Mouse (Mus musculus) macrophage (primary cell): Measurements from ENCODE around the gene Cldn15. TPM values are rescaled to one million over a fixed set of nuclear protein-coding genes. Genes with fewer than 3 reads are reported as not detected.
A peak's percentile ranks its signal among the peaks of the same experiment; 100 is the strongest.

ENCODE experiments used
- H3K27ac ChIP-seq: fragments of 350-480 bp; formaldehyde crosslinking; 2 replicates; pipeline ENCODE4 v1.9.0; 2021
- H3K36me3 ChIP-seq: fragments of 350-480 bp; formaldehyde crosslinking; 2 replicates; pipeline ENCODE4 v1.9.0; 2021; ENCODE audit errors: inconsistent target
- H3K4me3 ChIP-seq: fragments of 350-480 bp; formaldehyde crosslinking; 2 replicates; pipeline ENCODE4 v1.9.0; 2021; ENCODE audit errors: inconsistent target
- H3K79me2 ChIP-seq: fragments of 350-480 bp; formaldehyde crosslinking; 2 replicates; pipeline ENCODE4 v1.9.0; 2021; ENCODE audit errors: inconsistent target
- WGBS: methylation state at CpG from one replicate; pipeline ENCODE4 v1.1.7; 2026; ENCODE audit warnings: inconsistent platforms; ENCODE audit not compliant: missing documents; 5-methylcytosine and 5-hydroxymethylcytosine counted together
- polyA plus RNA-seq: library from polyadenylated mRNA; stranded (reverse); fragments of 250-400 nt; gene quantifications from 3 replicates; pipeline ENCODE4 v1.2.4, GENCODE M21; 2018; ENCODE audit warnings: inconsistent platforms

Cldn15 gene
- polyA plus RNA-seq, 1 experiment from 2014 or later = not detected

- Histone ChIP-seq H3K36me3 (peaks cover 27% of the 10 kb centered on the region; the same call in 1 of the 2 replicates), H3K4me3 (no peak overlapping the region), H3K27ac (no peak overlapping the region), H3K79me2 (peaks cover 15% of the 10 kb centered on the region)
- 91% methylated on average over 8 of the region's 8 CpGs for WGBS
Measured at GRCm38 (mm10) chr5:136980974-136981373, 14.6 kb downstream of the Cldn15 start.

GRCm38 (mm10) chr5:136982338-136982930 lies 16.0 kb downstream of the Cldn15 start:
- Histone ChIP-seq H3K4me3 (no peak overlapping the region), H3K27ac (no peak overlapping the region), H3K79me2 (peaks cover 21% of the 10 kb centered on the region), H3K36me3 (peaks cover 27% of the 10 kb centered on the region; the same call in 1 of the 2 replicates)
- 75% methylated on average over 9 of the region's 16 CpGs for WGBS

- H3K27ac ChIP-seq = no peak overlapping the region
- peaks cover 21% of the 10 kb centered on the region for H3K79me2 ChIP-seq
- H3K36me3 ChIP-seq = peaks cover 34% of the 10 kb centered on the region; the same call in 1 of the 2 replicates
- 93% methylated on average over 14 of the region's 14 CpGs for WGBS
- no peak overlapping the region for H3K4me3 ChIP-seq
Measured at GRCm38 (mm10) chr5:136984828-136985227, 18.4 kb downstream of the Cldn15 start.

- Histone ChIP-seq H3K4me3 (peak within 1 kb of the TSS; percentile 64), H3K27ac (peak within 1 kb of the TSS; percentile 69), H3K79me2 (peaks cover 21% of the 10 kb centered on the region), H3K36me3 (peaks cover 48% of the 10 kb centered on the region)
- WGBS = 1% methylated on average over 26 of the region's 26 CpGs
Measured at GRCm38 (mm10) chr5:136986695-136987137, 20.3 kb downstream of the Cldn15 start, which contains the start of gene Plod3. Gene Plod3 (plus strand): TSS chr5:136987019.

- H3K79me2 ChIP-seq = peaks cover 21% of the 10 kb centered on the region
- peaks cover 48% of the 10 kb centered on the region for H3K36me3 ChIP-seq
- peak overlapping the region; percentile 69 for H3K27ac ChIP-seq
- under 1% methylated on average over 65 of the region's 67 CpGs for WGBS
- peak overlapping the region; percentile 64 for H3K4me3 ChIP-seq
Measured at GRCm38 (mm10) chr5:136987138-136987933, 20.9 kb downstream of the Cldn15 start.

GRCm38 (mm10) chr5:136987934-136988271 lies 21.5 kb downstream of the Cldn15 start, which contains the start of gene Znhit1:
Gene Znhit1 (minus strand): TSS chr5:136988021.
- 1% methylated on average over 11 of the region's 12 CpGs for WGBS
- Histone ChIP-seq H3K36me3 (peaks cover 52% of the 10 kb centered on the region), H3K79me2 (peaks cover 21% of the 10 kb centered on the region), H3K27ac (peak within 1 kb of the TSS; percentile 69), H3K4me3 (peak within 1 kb of the TSS; percentile 64)

- H3K4me3 ChIP-seq = peak overlapping the region; percentile 64
- H3K36me3 ChIP-seq = peaks cover 55% of the 10 kb centered on the region
- peak overlapping the region; percentile 69 for H3K27ac ChIP-seq
- H3K79me2 ChIP-seq = peaks cover 21% of the 10 kb centered on the region
- 13% methylated on average over 7 of the region's 7 CpGs for WGBS
Measured at GRCm38 (mm10) chr5:136988420-136988819, 22.0 kb downstream of the Cldn15 start.

- Histone ChIP-seq H3K36me3 (peaks cover 54% of the 10 kb centered on the region), H3K4me3 (no peak overlapping the region), H3K27ac (no peak overlapping the region), H3K79me2 (peaks cover 18% of the 10 kb centered on the region)
- WGBS = 98% methylated on average over 6 of the region's 6 CpGs
Measured at GRCm38 (mm10) chr5:136989801-136990200, 23.4 kb downstream of the Cldn15 start.

GRCm38 (mm10) chr5:136999449-136999848 lies 33.0 kb downstream of the Cldn15 start:
- Histone ChIP-seq H3K27ac (no peak overlapping the region), H3K36me3 (peaks cover 13% of the 10 kb centered on the region; the same call in 1 of the 2 replicates), H3K79me2 (no peaks in the 10 kb centered on the region), H3K4me3 (no peak overlapping the region)
- WGBS = 88% methylated on average over 4 of the region's 5 CpGs

GRCm38 (mm10) chr5:137000612-137001011 lies 34.2 kb downstream of the Cldn15 start:
- 90% methylated on average over 2 of the region's 2 CpGs for WGBS
- H3K79me2 ChIP-seq = no peaks in the 10 kb centered on the region
- H3K4me3 ChIP-seq = no peak overlapping the region
- peaks cover 1% of the 10 kb centered on the region; the same call in 1 of the 2 replicates for H3K36me3 ChIP-seq
- no peak overlapping the region for H3K27ac ChIP-seq

GRCm38 (mm10) chr5:137007276-137007675 lies 40.9 kb downstream of the Cldn15 start:
- H3K27ac ChIP-seq = no peak overlapping the region
- WGBS = 69% methylated on average over 8 of the region's 8 CpGs
- H3K36me3 ChIP-seq = no peaks in the 10 kb centered on the region
- H3K4me3 ChIP-seq = no peak overlapping the region
- H3K79me2 ChIP-seq = no peaks in the 10 kb centered on the region

- no peaks in the 10 kb centered on the region for H3K36me3 ChIP-seq
- WGBS = 11% methylated on average over 3 of the region's 3 CpGs
- H3K27ac ChIP-seq = no peak overlapping the region
- no peaks in the 10 kb centered on the region for H3K79me2 ChIP-seq
- no peak overlapping the region for H3K4me3 ChIP-seq
Measured at GRCm38 (mm10) chr5:137009988-137010387, 43.6 kb downstream of the Cldn15 start.

- H3K4me3 ChIP-seq = no peak overlapping the region
- H3K36me3 ChIP-seq = no peaks in the 10 kb centered on the region
- H3K79me2 ChIP-seq = no peaks in the 10 kb centered on the region
- no peak overlapping the region for H3K27ac ChIP-seq
- 84% methylated on average over 15 of the region's 15 CpGs for WGBS
Measured at GRCm38 (mm10) chr5:137012401-137012950, 46.1 kb downstream of the Cldn15 start.

- no peaks in the 10 kb centered on the region for H3K36me3 ChIP-seq
- H3K4me3 ChIP-seq = no peak overlapping the region
- 94% methylated on average over 2 of the region's 3 CpGs for WGBS
- no peaks in the 10 kb centered on the region for H3K79me2 ChIP-seq
- H3K27ac ChIP-seq = no peak overlapping the region
Measured at GRCm38 (mm10) chr5:137015913-137016312, 49.5 kb downstream of the Cldn15 start.

- no peaks in the 10 kb centered on the region for H3K36me3 ChIP-seq
- WGBS = 44% methylated on average over 3 of the region's 3 CpGs
- no peak overlapping the region for H3K27ac ChIP-seq
- H3K79me2 ChIP-seq = no peaks in the 10 kb centered on the region
- H3K4me3 ChIP-seq = no peak overlapping the region
Measured at GRCm38 (mm10) chr5:137024318-137024717, 57.9 kb downstream of the Cldn15 start.
